Mouse (Mus musculus) liver, embryonic 11.5 days (tissue): Measurements from ENCODE around the gene Gpr155. TPM values are rescaled to one million over a fixed set of nuclear protein-coding genes. Genes with fewer than 3 reads are reported as not detected.
A peak's percentile ranks its signal among the peaks of the same experiment; 100 is the strongest.

Source experiments
- ATAC-seq: fragments of 200-750 bp; cut with Nextera tagmentation; replicated peaks from 2 replicates; pipeline ENCODE4 v1.8.0; 2017; ENCODE audit warnings: moderate number of reproducible peaks, mild to moderate bottlenecking, moderate TSS enrichment, moderate library complexity; ENCODE audit not compliant: low FRiP score
- DNase-seq: peaks from one replicate; pipeline ENCODE4 v3.0.0-alpha.2; 2017; ENCODE audit warnings: low spot score
- H3K27ac ChIP-seq: fragments of 300-500 bp; sonication (generic); 2 replicates; pipeline ENCODE4 v1.5.1; 2014; ENCODE audit warnings: mild to moderate bottlenecking, low read depth, low read length, control low read depth
- H3K27me3 ChIP-seq: fragments of 300-500 bp; sonication (generic); replicated peaks from 2 replicates; pipeline ENCODE4 v1.6.1; 2014; ENCODE audit warnings: low read length, mixed read lengths; ENCODE audit not compliant: control insufficient read depth, insufficient read depth
- H3K36me3 ChIP-seq: fragments of 300-500 bp; sonication (generic); 2 replicates; pipeline ENCODE4 v1.6.1; 2014; ENCODE audit warnings: mild to moderate bottlenecking, low read length, moderate library complexity, mixed read lengths; ENCODE audit not compliant: control insufficient read depth, insufficient read depth
- H3K4me1 ChIP-seq: fragments of 300-500 bp; sonication (generic); replicated peaks from 2 replicates; pipeline ENCODE4 v1.6.1; 2014; ENCODE audit warnings: low read length, mixed read lengths; ENCODE audit not compliant: control insufficient read depth, insufficient read depth
- H3K4me2 ChIP-seq: fragments of 300-500 bp; sonication (generic); 2 replicates; pipeline ENCODE4 v1.6.1; 2014; ENCODE audit warnings: mild to moderate bottlenecking, control low read depth, moderate library complexity
- H3K4me3 ChIP-seq: fragments of 300-500 bp; sonication (generic); 2 replicates; pipeline ENCODE4 v1.5.1; 2014; ENCODE audit warnings: low read depth, low read length, control low read depth
- H3K9ac ChIP-seq: fragments of 300-500 bp; sonication (generic); 2 replicates; pipeline ENCODE4 v1.6.1; 2014; ENCODE audit warnings: low read depth, low read length, control low read depth
- H3K9me3 ChIP-seq: fragments of 300-500 bp; sonication (generic); 2 replicates; pipeline ENCODE4 v1.6.1; 2016; ENCODE audit warnings: low read length, inconsistent platforms, mixed read lengths; ENCODE audit not compliant: control insufficient read depth
- WGBS: fragments of 180-500 bp; shearing (Covaris S2); extraction: QIAGEN DNeasy Blood & Tissue Kit; methylation state at CpG from one replicate; pipeline ENCODE4 v1.1.7; 2014; 5-methylcytosine and 5-hydroxymethylcytosine counted together
- polyA plus RNA-seq: library from polyadenylated mRNA; unstranded; fragments of >200 nt; fragmentation: Nextera tagmentation; extraction: Ambion mirVana; gene quantifications from 2 replicates; pipeline ENCODE4 v1.2.1, GENCODE M21; 2014

Gpr155 gene
- 6.3 and 8.4 TPM in 2 replicates for polyA plus RNA-seq

GRCm38 (mm10) chr2:73386356-73387046, at the start of gene Gpr155:
Gene Gpr155 (minus strand): TSS chr2:73386572.
- DNase-seq: peak; percentile 100

GRCm38 (mm10) chr2:73435847-73436246, 49.5 kb upstream of the Gpr155 start:
- Histone ChIP-seq H3K4me1 (peaks cover 3% of the 10 kb centered on the region; the same call in 1 of the 2 replicates), H3K9ac (no peak overlapping the region), H3K27me3 (no peaks in the 10 kb centered on the region), H3K9me3 (no peaks in the 10 kb centered on the region), H3K4me2 (no peak overlapping the region), H3K4me3 (no peak overlapping the region), H3K36me3 (peaks cover 5% of the 10 kb centered on the region), H3K27ac (no peak overlapping the region)
- DNase-seq: no peak
- 90% methylated on average over 2 of the region's 2 CpGs for WGBS
- ATAC-seq: no peak

More at GRCm38 (mm10) chr2:73386356-73387046, at the start of gene Gpr155:
- Histone ChIP-seq H3K27ac (peak within 1 kb of the TSS; percentile 51; the same call in 1 of the 2 replicates), H3K36me3 (no peaks in the 10 kb centered on the region), H3K9me3 (no peaks in the 10 kb centered on the region), H3K9ac (peak within 1 kb of the TSS; percentile 81), H3K4me2 (peak within 1 kb of the TSS; percentile 100), H3K4me3 (peak within 1 kb of the TSS; percentile 70), H3K4me1 (no peaks in the 10 kb centered on the region), H3K27me3 (no peaks in the 10 kb centered on the region)
- under 1% methylated on average over 44 of the region's 44 CpGs for WGBS
- peak; percentile 98 for ATAC-seq

GRCm38 (mm10) chr2:73431959-73432396, 45.6 kb upstream of the Gpr155 start:
- 54% methylated on average over 14 of the region's 14 CpGs for WGBS
- H3K4me1 ChIP-seq: 0 out of 2 replicates have a peak, but pooled peaks cover 3% of the 10 kb centered on the region
- no peak for DNase-seq
- H3K9ac ChIP-seq: no peak overlapping the region
- H3K9me3 ChIP-seq: no peaks in the 10 kb centered on the region
- H3K4me3 ChIP-seq: no peak overlapping the region
- no peaks in the 10 kb centered on the region for H3K27me3 ChIP-seq
- H3K27ac ChIP-seq: no peak overlapping the region
- peak overlapping the region; percentile 39 for H3K4me2 ChIP-seq
- ATAC-seq: no peak
- H3K36me3 ChIP-seq: peaks cover 2% of the 10 kb centered on the region

- Histone ChIP-seq H3K9ac (no peak overlapping the region), H3K9me3 (no peaks in the 10 kb centered on the region), H3K27me3 (no peaks in the 10 kb centered on the region), H3K4me2 (no peak overlapping the region), H3K27ac (no peak overlapping the region), H3K36me3 (0 out of 2 replicates have a peak, but pooled peaks cover 2% of the 10 kb centered on the region), H3K4me1 (0 out of 2 replicates have a peak, but pooled peaks cover 3% of the 10 kb centered on the region), H3K4me3 (no peak overlapping the region)
- no peak for ATAC-seq
- 69% methylated on average over 21 of the region's 21 CpGs for WGBS
- DNase-seq: no peak
Measured at GRCm38 (mm10) chr2:73428803-73429468, 42.6 kb upstream of the Gpr155 start.

GRCm38 (mm10) chr2:73427293-73427692, 40.9 kb upstream of the Gpr155 start:
- 0 out of 2 replicates have a peak, but pooled peaks cover 3% of the 10 kb centered on the region for H3K4me1 ChIP-seq
- DNase-seq: no peak

GRCm38 (mm10) chr2:73425822-73426221, 39.5 kb upstream of the Gpr155 start:
- Histone ChIP-seq H3K27ac (no peak overlapping the region), H3K4me2 (no peak overlapping the region), H3K9me3 (no peaks in the 10 kb centered on the region), H3K4me1 (no peaks in the 10 kb centered on the region), H3K36me3 (no peaks in the 10 kb centered on the region), H3K9ac (no peak overlapping the region), H3K4me3 (no peak overlapping the region), H3K27me3 (no peaks in the 10 kb centered on the region)
- WGBS: 77% methylated on average over 14 of the region's 14 CpGs
- ATAC-seq: no peak
- no peak for DNase-seq

More at GRCm38 (mm10) chr2:73427293-73427692, 40.9 kb upstream of the Gpr155 start:
- WGBS: 26% methylated on average over 1 of the region's 1 CpGs
- H3K9me3 ChIP-seq: no peaks in the 10 kb centered on the region
- H3K4me3 ChIP-seq: no peak overlapping the region
- peak; percentile 62; the same call in 1 of the 2 replicates for ATAC-seq
- H3K4me2 ChIP-seq: no peak overlapping the region
- H3K9ac ChIP-seq: no peak overlapping the region
- no peaks in the 10 kb centered on the region for H3K27me3 ChIP-seq
- no peaks in the 10 kb centered on the region for H3K36me3 ChIP-seq
- H3K27ac ChIP-seq: no peak overlapping the region

- no peaks in the 10 kb centered on the region for H3K27me3 ChIP-seq
- H3K4me2 ChIP-seq: no peak overlapping the region
- no peaks in the 10 kb centered on the region for H3K9me3 ChIP-seq
- H3K27ac ChIP-seq: no peak overlapping the region
- ATAC-seq (no peak), DNase-seq (no peak)
- 72% methylated on average over 7 of the region's 7 CpGs for whole genome bisulfite sequencing
- no peaks in the 10 kb centered on the region for H3K36me3 ChIP-seq
- H3K4me1 ChIP-seq: no peaks in the 10 kb centered on the region
- H3K9ac ChIP-seq: no peak overlapping the region
- no peak overlapping the region for H3K4me3 ChIP-seq
Measured at GRCm38 (mm10) chr2:73419730-73420129, 33.4 kb upstream of the Gpr155 start.

GRCm38 (mm10) chr2:73419285-73419684, 32.9 kb upstream of the Gpr155 start:
- WGBS: 37% methylated on average over 4 of the region's 4 CpGs
- DNase-seq (no peak), ATAC-seq (no peak)
- no peaks in the 10 kb centered on the region for H3K4me1 ChIP-seq
- H3K4me3 ChIP-seq: no peak overlapping the region
- H3K9ac ChIP-seq: no peak overlapping the region
- no peaks in the 10 kb centered on the region for H3K9me3 ChIP-seq
- H3K36me3 ChIP-seq: no peaks in the 10 kb centered on the region
- no peak overlapping the region for H3K4me2 ChIP-seq
- no peak overlapping the region for H3K27ac ChIP-seq
- H3K27me3 ChIP-seq: no peaks in the 10 kb centered on the region
